Mouse (Mus musculus) limb, embryonic 14.5 days (tissue): Measurements from ENCODE around the gene Ces2h. TPM values are rescaled to one million over a fixed set of nuclear protein-coding genes. Genes with fewer than 3 reads are reported as not detected.
"Not testable (repeated sequence)": the region's sequence is repeated elsewhere in the genome, so short reads cannot be mapped to it uniquely, and the experiment has no call there.

Experiments
- ATAC-seq: fragments of 200-750 bp; cut with Nextera tagmentation; 2 replicates; pipeline ENCODE4 v1.8.0; 2017; ENCODE audit warnings: low read depth, moderate number of reproducible peaks, moderate TSS enrichment; ENCODE audit not compliant: low FRiP score
- DNase-seq: peaks from one replicate; pipeline ENCODE4 v3.0.0-alpha.2; 2015; ENCODE audit warnings: low spot score
- H3K27ac ChIP-seq: fragments of 300-500 bp; sonication (generic); replicated peaks from 2 replicates; pipeline ENCODE4 v1.5.1; 2014; ENCODE audit warnings: low read depth, mild to moderate bottlenecking, low read length, moderate library complexity, mixed read lengths
- H3K27me3 ChIP-seq: fragments of 300-500 bp; sonication (generic); 2 replicates; pipeline ENCODE4 v1.6.1; 2014; ENCODE audit warnings: low read length, mixed read lengths; ENCODE audit not compliant: control insufficient read depth, insufficient read depth
- H3K36me3 ChIP-seq: fragments of 300-500 bp; sonication (generic); 2 replicates; pipeline ENCODE4 v1.6.1; 2014; ENCODE audit warnings: mild to moderate bottlenecking, low read length, moderate library complexity, mixed read lengths; ENCODE audit not compliant: control insufficient read depth, insufficient read depth
- H3K4me1 ChIP-seq: fragments of 300-500 bp; sonication (generic); 2 replicates; pipeline ENCODE4 v1.6.1; 2014; ENCODE audit warnings: antibody characterized with exemption, low read length, mixed read lengths; ENCODE audit not compliant: control insufficient read depth, insufficient read depth
- H3K4me2 ChIP-seq: fragments of 300-500 bp; sonication (generic); replicated peaks from 2 replicates; pipeline ENCODE4 v1.6.1; 2014; ENCODE audit warnings: low read depth, mild to moderate bottlenecking, low read length, moderate library complexity; ENCODE audit not compliant: severe bottlenecking
- H3K4me3 ChIP-seq: fragments of 300-500 bp; sonication (generic); replicated peaks from 2 replicates; pipeline ENCODE4 v1.5.1; 2014; ENCODE audit warnings: low read length
- H3K9ac ChIP-seq: fragments of 300-500 bp; sonication (generic); 2 replicates; pipeline ENCODE4 v1.6.1; 2014; ENCODE audit warnings: mild to moderate bottlenecking, low read depth, low read length, moderate library complexity; ENCODE audit not compliant: severe bottlenecking
- H3K9me3 ChIP-seq: fragments of 300-500 bp; sonication (generic); 2 replicates; pipeline ENCODE4 v1.6.1; 2016; ENCODE audit warnings: low read length; ENCODE audit not compliant: control insufficient read depth
- POLR2A ChIP-seq: fragments of 200-500 bp; IDR thresholded peaks from 2 replicates; pipeline ENCODE4 v1.8.0; 2012; ENCODE audit warnings: inconsistent platforms, mild to moderate bottlenecking, moderate library complexity, borderline replicate concordance; ENCODE audit not compliant: insufficient read depth, insufficient read length; ENCODE audit errors: extremely low read depth
- WGBS: fragments of 180-500 bp; shearing (Covaris S2); extraction: QIAGEN DNeasy Blood & Tissue Kit; methylation state at CpG from one replicate; pipeline ENCODE4 v1.1.7; 2014; 5-methylcytosine and 5-hydroxymethylcytosine counted together
- polyA plus RNA-seq, 2 experiments: library from polyadenylated mRNA; depleted of rRNA in 1 of 2; stranded (reverse) in 1 of 2; unstranded in 1 of 2; fragments of >200 nt; fragmentation: Nextera tagmentation in 1 of 2; extraction: Ambion mirVana in 1 of 2; gene quantifications; 2 replicates each; pipeline versions ENCODE4 v1.2.1 to v1.2.3; 2012 to 2014

Ces2h gene
- polyA plus RNA-seq, 2 experiments = not detected

DNA sequence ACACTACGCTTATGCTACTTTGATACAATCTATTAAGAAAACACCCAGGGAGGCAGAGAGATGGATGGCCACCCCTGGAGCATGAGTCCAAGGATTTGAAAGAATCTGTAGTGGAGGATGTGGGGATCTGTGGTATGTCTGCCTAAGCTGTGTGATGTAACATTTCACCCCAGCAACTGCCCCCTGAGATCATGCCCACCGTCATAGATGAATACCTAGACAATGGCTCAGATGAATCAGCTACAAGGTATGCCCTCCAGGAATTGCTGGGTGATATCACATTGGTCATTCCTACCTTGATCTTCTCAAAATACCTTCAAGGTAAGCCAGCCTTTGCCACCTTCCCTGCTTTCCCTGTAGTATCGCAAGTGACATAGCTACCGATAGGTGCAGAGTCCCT lies 55.6 kb downstream of the Ces2h start:
- H3K9ac ChIP-seq = no peak overlapping the region
- WGBS = 92% methylated on average over 4 of the region's 4 CpGs
- H3K36me3 ChIP-seq = no peaks in the 10 kb centered on the region
- no peak for ATAC-seq
- no peaks in the 10 kb centered on the region for H3K4me1 ChIP-seq
- H3K4me3 ChIP-seq = no peak overlapping the region
- H3K4me2 ChIP-seq = no peak overlapping the region
- H3K9me3 ChIP-seq = no peaks in the 10 kb centered on the region
- no peak overlapping the region for H3K27ac ChIP-seq
- no peaks in the 10 kb centered on the region for H3K27me3 ChIP-seq
- DNase-seq = no peak
- no peak for TF ChIP-seq POLR2A

DNA sequence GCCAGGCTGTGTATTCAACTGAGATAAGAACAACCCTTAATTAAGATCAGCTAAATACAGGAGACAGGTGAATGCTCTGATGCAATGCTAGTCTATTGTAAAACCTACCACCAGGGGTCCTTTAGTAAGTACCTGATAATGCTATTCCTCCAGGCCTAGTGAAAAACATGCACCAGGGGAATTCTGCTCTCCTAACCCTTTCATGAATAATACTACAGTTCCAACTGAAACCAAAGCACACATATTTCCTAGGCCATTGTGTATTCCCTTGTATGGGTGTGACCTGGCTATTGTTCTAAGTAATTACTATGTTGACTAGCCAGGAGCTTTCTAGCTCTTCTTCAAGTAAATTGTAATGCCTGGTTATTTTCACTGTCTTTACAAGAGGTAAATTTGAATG lies 59.4 kb downstream of the Ces2h start:
- DNase-seq (no peak), ATAC-seq (no peak)
- Histone ChIP-seq H3K36me3 (no peaks in the 10 kb centered on the region), H3K4me2 (no peak overlapping the region), H3K9me3 (peaks cover 4% of the 10 kb centered on the region; the same call in 1 of the 2 replicates), H3K27me3 (no peaks in the 10 kb centered on the region), H3K4me3 (no peak overlapping the region), H3K4me1 (no peaks in the 10 kb centered on the region), H3K27ac (no peak overlapping the region), H3K9ac (no peak overlapping the region)
- TF ChIP-seq POLR2A = no peak

DNA sequence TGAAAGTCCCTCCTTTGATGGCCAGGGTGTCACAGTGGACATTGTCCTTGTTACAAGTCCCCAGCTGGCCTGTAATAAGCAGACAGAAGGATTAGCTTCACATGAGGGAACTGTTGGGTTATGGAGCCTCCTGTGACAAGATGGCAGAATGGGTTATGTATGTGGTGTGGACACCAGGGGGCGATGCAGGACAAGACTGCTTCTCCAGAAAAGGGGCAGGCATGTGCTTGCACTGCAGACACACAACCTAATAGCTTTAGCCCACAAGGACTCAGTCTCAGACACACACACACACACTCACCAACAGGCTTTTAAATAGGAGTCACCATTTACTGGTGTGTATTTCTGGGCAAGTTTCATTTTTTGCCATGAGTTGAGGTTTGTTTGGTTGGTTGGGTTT lies 66.1 kb downstream of the Ces2h start:
- H3K4me2 ChIP-seq = no peak overlapping the region
- no peak overlapping the region for H3K9ac ChIP-seq
- no peak overlapping the region for H3K27ac ChIP-seq
- WGBS = 18% methylated on average over 1 of the region's 1 CpGs
- TF ChIP-seq POLR2A = no peak
- DNase-seq = peak; percentile 41
- no peaks in the 10 kb centered on the region for H3K4me1 ChIP-seq
- no peaks in the 10 kb centered on the region for H3K36me3 ChIP-seq
- H3K4me3 ChIP-seq = no peak overlapping the region
- peak; percentile 34; the same call in 1 of the 2 replicates for ATAC-seq
- peaks cover 4% of the 10 kb centered on the region; the same call in 1 of the 2 replicates for H3K9me3 ChIP-seq
- H3K27me3 ChIP-seq = no peaks in the 10 kb centered on the region

DNA sequence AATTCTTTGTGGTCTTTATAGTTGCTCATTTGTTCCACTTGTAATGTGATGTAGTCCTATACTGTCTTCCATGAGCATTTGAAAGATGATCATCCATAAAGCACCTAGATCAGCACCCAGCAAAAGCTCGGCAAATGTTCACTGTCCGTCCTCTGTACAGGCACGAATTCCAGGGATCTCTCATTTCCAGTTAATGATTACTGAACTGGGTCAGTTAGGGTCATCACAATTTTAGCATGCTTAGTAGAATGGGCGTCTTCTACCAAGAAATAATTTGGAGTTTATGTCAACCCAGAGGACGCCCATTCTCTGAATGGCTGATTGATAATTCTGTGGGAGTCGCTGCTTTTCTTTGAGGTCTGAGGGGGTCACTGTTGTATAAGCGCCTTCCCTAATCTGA lies 67.3 kb downstream of the Ces2h start:
- not testable (repeated sequence) for H3K36me3 ChIP-seq, H3K27me3 ChIP-seq, H3K9ac ChIP-seq, H3K4me3 ChIP-seq, H3K4me1 ChIP-seq, ATAC-seq, H3K27ac ChIP-seq, H3K9me3 ChIP-seq, DNase-seq, H3K4me2 ChIP-seq
- whole genome bisulfite sequencing = 68% methylated on average over 7 of the region's 7 CpGs

DNA sequence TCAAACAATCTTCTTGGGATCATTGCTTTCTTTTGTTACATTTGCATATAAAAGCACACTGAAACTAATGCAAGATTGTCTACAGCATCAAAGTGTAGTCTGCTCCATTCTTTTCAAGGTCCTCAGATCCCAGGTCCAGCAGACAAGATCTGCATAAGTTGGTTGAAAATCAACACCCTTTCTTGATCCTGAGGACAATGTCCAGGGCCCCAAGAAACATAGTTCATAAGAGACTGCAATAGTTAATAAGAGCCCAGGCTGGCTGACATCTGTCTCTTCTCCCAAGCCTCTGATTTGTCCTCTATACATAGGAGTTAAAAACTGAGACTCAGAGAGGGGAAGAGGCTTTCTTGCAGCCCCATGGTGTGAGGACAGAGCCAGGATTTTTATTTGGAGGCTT lies 68.3 kb downstream of the Ces2h start:
- ATAC-seq = no peak
- no peaks in the 10 kb centered on the region for H3K9me3 ChIP-seq
- H3K4me3 ChIP-seq = no peak overlapping the region
- no peak overlapping the region for H3K27ac ChIP-seq
- H3K4me2 ChIP-seq = no peak overlapping the region
- H3K27me3 ChIP-seq = no peaks in the 10 kb centered on the region
- DNase-seq = no peak
- no peaks in the 10 kb centered on the region for H3K36me3 ChIP-seq
- no peak for TF ChIP-seq POLR2A
- no peaks in the 10 kb centered on the region for H3K4me1 ChIP-seq
- H3K9ac ChIP-seq = no peak overlapping the region

Other genes starting within 250 kb of the Ces2h start
- gene Ces2b, start 169.3 kb upstream of the Ces2h start, polyA plus RNA-seq (2012; rRNA removed) = 0.13 and 0.14 TPM in 2 replicates
- gene Ces2b, start 169.3 kb upstream of the Ces2h start, polyA plus RNA-seq (2014; fragmentation: Nextera tagmentation; extraction: Ambion mirVana) = 0.15 and 0.22 TPM in 2 replicates
- 0.03 TPM in 1 of 2 replicates, not detected in the other for gene Ces2c, start 153.8 kb upstream of the Ces2h start, polyA plus RNA-seq (2012; rRNA removed)
- not detected in 2 replicates for gene Ces2c, start 153.8 kb upstream of the Ces2h start, polyA plus RNA-seq (2014; fragmentation: Nextera tagmentation; extraction: Ambion mirVana)
- 0.25 and 0.26 TPM in 2 replicates for gene Ces2e, start 74.6 kb upstream of the Ces2h start, polyA plus RNA-seq (2012; rRNA removed)
- gene Ces2e, start 74.6 kb upstream of the Ces2h start, polyA plus RNA-seq (2014; fragmentation: Nextera tagmentation; extraction: Ambion mirVana) = 0.10 and 0.22 TPM in 2 replicates
- gene Ces2f, start 53.5 kb upstream of the Ces2h start, polyA plus RNA-seq (2012; rRNA removed) = 0.26 and 0.29 TPM in 2 replicates
- gene Ces2f, start 53.5 kb upstream of the Ces2h start, polyA plus RNA-seq (2014; fragmentation: Nextera tagmentation; extraction: Ambion mirVana) = 0.14 and 0.39 TPM in 2 replicates
- gene Ces2g, start 39.1 kb upstream of the Ces2h start, polyA plus RNA-seq (2012; rRNA removed) = 1.4 and 1.9 TPM in 2 replicates
- 1.2 and 3.5 TPM in 2 replicates for gene Ces2g, start 39.1 kb upstream of the Ces2h start, polyA plus RNA-seq (2014; fragmentation: Nextera tagmentation; extraction: Ambion mirVana)
- gene Ces3a, start 47.7 kb downstream of the Ces2h start, polyA plus RNA-seq (2012; rRNA removed) = not detected in 2 replicates
- gene Ces3a, start 47.7 kb downstream of the Ces2h start, polyA plus RNA-seq (2014; fragmentation: Nextera tagmentation; extraction: Ambion mirVana) = not detected in 2 replicates
- not detected in 2 replicates for gene Ces3b, start 82.9 kb downstream of the Ces2h start, polyA plus RNA-seq (2012; rRNA removed)
- not detected in 2 replicates for gene Ces3b, start 82.9 kb downstream of the Ces2h start, polyA plus RNA-seq (2014; fragmentation: Nextera tagmentation; extraction: Ambion mirVana)
- gene Ces4a, start 130.9 kb downstream of the Ces2h start, polyA plus RNA-seq (2012; rRNA removed) = 0.05 TPM in 1 of 2 replicates, not detected in the other
- gene Ces4a, start 130.9 kb downstream of the Ces2h start, polyA plus RNA-seq (2014; fragmentation: Nextera tagmentation; extraction: Ambion mirVana) = not detected in 2 replicates
- 75.2 and 82.4 TPM in 2 replicates for gene Cbfb, start 169.8 kb downstream of the Ces2h start, polyA plus RNA-seq (2012; rRNA removed)
- gene Cbfb, start 169.8 kb downstream of the Ces2h start, polyA plus RNA-seq (2014; fragmentation: Nextera tagmentation; extraction: Ambion mirVana) = 101 and 119 TPM in 2 replicates
- gene D230025D16Rik, start 224.3 kb downstream of the Ces2h start, polyA plus RNA-seq (2012; rRNA removed) = 30.1 and 32.8 TPM in 2 replicates
- gene D230025D16Rik, start 224.3 kb downstream of the Ces2h start, polyA plus RNA-seq (2014; fragmentation: Nextera tagmentation; extraction: Ambion mirVana) = 27.3 and 31.5 TPM in 2 replicates